Mouse (Mus musculus): ENCODE measurements at regions not wholly inside any gene's neighbourhood (a gene's known extent, or its start where the extent isn't known, plus 50 kb on each side); places are given as distances from the start of the nearest gene placed in this dataset.

DNA sequence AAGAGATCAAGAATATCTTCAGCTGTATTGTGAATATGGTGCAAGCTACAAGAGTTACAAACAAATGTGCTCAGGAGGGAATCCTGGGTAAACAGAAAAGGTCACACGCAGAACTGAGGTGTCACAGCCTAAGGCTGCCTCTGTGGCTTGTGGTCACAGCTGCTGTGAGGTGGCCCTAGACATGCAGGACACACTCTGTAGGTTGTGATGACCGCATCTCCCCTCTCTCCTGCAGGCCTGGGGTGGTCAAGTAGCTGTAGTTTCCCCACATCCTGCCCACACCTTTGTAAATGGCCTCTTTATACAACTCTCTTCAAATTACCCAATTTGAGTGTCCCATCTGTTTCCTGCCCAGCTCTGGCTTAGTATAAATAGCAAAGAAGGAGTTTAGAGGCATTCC, 75.6 kb upstream of the Ppm1b start:
- TF ChIP-seq TAL1 (IDR thresholded peaks at IDR 0.05; ENCODE audit: low read length) (no peak), GATA1 (IDR thresholded peaks at IDR 0.05; ENCODE audit: low read length) (no peak)

All from erythroblast, embryonic 14.5 days (primary cell).